Mouse (Mus musculus) midbrain, embryonic 14.5 days (tissue): ENCODE data around the gene Vps33a. TPM values are rescaled to one million over a fixed set of nuclear protein-coding genes. Genes with fewer than 3 reads are reported as not detected.
A peak's percentile ranks its signal among the peaks of the same experiment; 100 is the strongest.

Experiments used
- ATAC-seq: fragments of 200-750 bp; cut with Nextera tagmentation; 2 replicates; pipeline ENCODE4 v1.8.0; 2017; ENCODE audit warnings: moderate number of reproducible peaks, moderate library complexity; ENCODE audit not compliant: low FRiP score, low TSS enrichment
- DNase-seq: peaks from one replicate; pipeline ENCODE4 v3.0.0-alpha.2; 2015
- H3K27ac ChIP-seq: fragments of 300-500 bp; sonication (generic); replicated peaks from 2 replicates; pipeline ENCODE4 v1.5.1; 2014; ENCODE audit warnings: mild to moderate bottlenecking, low read depth, low read length, moderate library complexity
- H3K27me3 ChIP-seq: fragments of 300-500 bp; sonication (generic); 2 replicates; pipeline ENCODE4 v1.6.1; 2014; ENCODE audit warnings: low read length, control low read depth, mixed read lengths; ENCODE audit not compliant: control insufficient read depth, insufficient read depth
- H3K36me3 ChIP-seq: fragments of 300-500 bp; sonication (generic); 2 replicates; pipeline ENCODE4 v1.6.1; 2014; ENCODE audit warnings: low read length, control low read depth; ENCODE audit not compliant: control insufficient read depth, insufficient read depth
- H3K4me1 ChIP-seq: fragments of 300-500 bp; sonication (generic); 2 replicates; pipeline ENCODE4 v1.6.1; 2014; ENCODE audit warnings: mild to moderate bottlenecking, antibody characterized with exemption, low read length, control low read depth; ENCODE audit not compliant: control insufficient read depth, insufficient read depth
- H3K4me2 ChIP-seq: fragments of 300-500 bp; sonication (generic); 2 replicates; pipeline ENCODE4 v1.6.1; 2014; ENCODE audit warnings: mild to moderate bottlenecking, low read length, moderate library complexity
- H3K4me3 ChIP-seq: fragments of 300-500 bp; sonication (generic); replicated peaks from 2 replicates; pipeline ENCODE4 v1.5.1; 2014; ENCODE audit warnings: low read depth, low read length
- H3K9ac ChIP-seq: fragments of 300-500 bp; sonication (generic); replicated peaks from 2 replicates; pipeline ENCODE4 v1.6.1; 2014; ENCODE audit warnings: mild to moderate bottlenecking, low read length, moderate library complexity
- H3K9me3 ChIP-seq: fragments of 300-500 bp; sonication (generic); 2 replicates; pipeline ENCODE4 v1.6.1; 2016; ENCODE audit warnings: low read length, control low read depth, mixed read lengths; ENCODE audit not compliant: control insufficient read depth
- WGBS: fragments of 180-500 bp; shearing (Covaris S2); extraction: QIAGEN DNeasy Blood & Tissue Kit; methylation state at CpG from one replicate; pipeline ENCODE4 v1.1.7; 2014; 5-methylcytosine and 5-hydroxymethylcytosine counted together
- microRNA-seq: library from miRNA; unstranded; fragments of <30 nt; microRNA quantifications from one replicate; pipeline ENCODE4, GENCODE M21; 2016
- polyA plus RNA-seq: library from polyadenylated mRNA; unstranded; fragments of >200 nt; fragmentation: Nextera tagmentation; extraction: Ambion mirVana; gene quantifications from 2 replicates; pipeline ENCODE4 v1.2.1, GENCODE M21; 2014

Gene Vps33a
- polyA plus RNA-seq, 1 experiment from 2014 or later: 54.9 TPM

GRCm38 (mm10) chr5:123499717-123500116, 73.1 kb downstream of the Vps33a start:
- Histone ChIP-seq H3K4me1 (0 out of 2 replicates have a peak, but pooled peaks cover 4% of the 10 kb centered on the region), H3K27ac (no peak overlapping the region), H3K36me3 (no peaks in the 10 kb centered on the region), H3K9ac (no peak overlapping the region), H3K4me2 (no peak overlapping the region), H3K4me3 (no peak overlapping the region), H3K9me3 (no peaks in the 10 kb centered on the region), H3K27me3 (no peaks in the 10 kb centered on the region)
- ATAC-seq (no peak), DNase-seq (peak; percentile 60)
- 47% methylated on average over 4 of the region's 4 CpGs for WGBS

- Histone ChIP-seq H3K9me3 (no peaks in the 10 kb centered on the region), H3K4me2 (no peak overlapping the region), H3K27me3 (no peaks in the 10 kb centered on the region), H3K36me3 (no peaks in the 10 kb centered on the region), H3K4me1 (peaks cover 6% of the 10 kb centered on the region; the same call in 1 of the 2 replicates), H3K4me3 (no peak overlapping the region), H3K27ac (no peak overlapping the region), H3K9ac (no peak overlapping the region)
- ATAC-seq: no peak
- 69% methylated on average over 9 of the region's 9 CpGs for WGBS
- no peak for DNase-seq
Observed at GRCm38 (mm10) chr5:123489935-123490334, 82.9 kb downstream of the Vps33a start.

- WGBS: 6% methylated on average over 25 of the region's 25 CpGs
- Histone ChIP-seq H3K36me3 (no peaks in the 10 kb centered on the region), H3K4me1 (peaks cover 6% of the 10 kb centered on the region; the same call in 1 of the 2 replicates), H3K27ac (no peak within 1 kb of the TSS), H3K4me3 (0 out of 2 replicates have a peak within 1 kb of the TSS, but pooled peaks have one; percentile 10), H3K27me3 (no peaks in the 10 kb centered on the region), H3K9ac (no peak within 1 kb of the TSS), H3K4me2 (peak within 1 kb of the TSS; percentile 55), H3K9me3 (no peaks in the 10 kb centered on the region)
- no peak; the same call in 1 of the 2 replicates for ATAC-seq
- peak; percentile 83 for DNase-seq
Observed at GRCm38 (mm10) chr5:123489112-123489785, 83.6 kb downstream of the Vps33a start, which contains the start of the genes Lrrc43 and Il31. Gene Lrrc43, plus strand, starts transcription at chr5:123489305. Gene Il31, minus strand, starts transcription at chr5:123489489.

- Histone ChIP-seq H3K4me3 (no peak overlapping the region), H3K9ac (no peak overlapping the region), H3K9me3 (no peaks in the 10 kb centered on the region), H3K4me2 (no peak overlapping the region), H3K4me1 (peaks cover 6% of the 10 kb centered on the region; the same call in 1 of the 2 replicates), H3K36me3 (no peaks in the 10 kb centered on the region), H3K27me3 (no peaks in the 10 kb centered on the region), H3K27ac (no peak overlapping the region)
- DNase-seq (no peak), ATAC-seq (no peak)
- 88% methylated on average over 11 of the region's 11 CpGs for WGBS
Observed at GRCm38 (mm10) chr5:123487659-123488395, 85.0 kb downstream of the Vps33a start.

Small RNA genes within 50 kb of the gene (microRNA-seq; reads per million reads assigned to microRNA genes)
- gene Mir7647: 1.9 reads per million, percentile 10 among the genes with 10 or more reads in this experiment

Other genes with a start within 250 kb of the Vps33a start
- 42.4 and 44.0 TPM in 2 replicates for gene Bcl7a, start 229.2 kb downstream of the Vps33a start, polyA plus RNA-seq
- 18.7 and 23.0 TPM in 2 replicates for gene Mlxip, start 178.2 kb downstream of the Vps33a start, polyA plus RNA-seq
- gene Lrrc43, start 83.7 kb downstream of the Vps33a start, polyA plus RNA-seq: 0.20 and 0.41 TPM in 2 replicates
- not detected in 2 replicates for gene Il31, start 83.5 kb downstream of the Vps33a start, polyA plus RNA-seq
- 1.2 and 1.4 TPM in 2 replicates for gene B3gnt4, start 62.6 kb downstream of the Vps33a start, polyA plus RNA-seq
- 101 and 120 TPM in 2 replicates for gene Diablo, start 48.9 kb downstream of the Vps33a start, polyA plus RNA-seq
- 1.1 and 1.3 TPM in 2 replicates for gene Gm49027, start 47.5 kb downstream of the Vps33a start, polyA plus RNA-seq
- 73.0 and 75.1 TPM in 2 replicates for gene Clip1, start 111.6 kb upstream of the Vps33a start, polyA plus RNA-seq
- 56.5 and 80.0 TPM in 2 replicates for gene Zcchc8, start 148.1 kb upstream of the Vps33a start, polyA plus RNA-seq
- gene Rsrc2, start 176.4 kb upstream of the Vps33a start, polyA plus RNA-seq: 137 and 138 TPM in 2 replicates
- gene Kntc1, start 176.7 kb upstream of the Vps33a start, polyA plus RNA-seq: 4.0 and 5.6 TPM in 2 replicates